Mouse (Mus musculus) lung, postnatal 0 days (tissue): ENCODE measurements around the gene Pde4d.

Experiments
- CTCF ChIP-seq: IDR thresholded peaks from 2 replicates; pipeline ENCODE4 v1.5.1; 2016; ENCODE audit warnings: antibody characterized with exemption, mild to moderate bottlenecking
- EP300 ChIP-seq: IDR thresholded peaks from 2 replicates; pipeline ENCODE4 v1.6.1; 2016; ENCODE audit warnings: antibody characterized with exemption, mild to moderate bottlenecking, control low read depth

DNA sequence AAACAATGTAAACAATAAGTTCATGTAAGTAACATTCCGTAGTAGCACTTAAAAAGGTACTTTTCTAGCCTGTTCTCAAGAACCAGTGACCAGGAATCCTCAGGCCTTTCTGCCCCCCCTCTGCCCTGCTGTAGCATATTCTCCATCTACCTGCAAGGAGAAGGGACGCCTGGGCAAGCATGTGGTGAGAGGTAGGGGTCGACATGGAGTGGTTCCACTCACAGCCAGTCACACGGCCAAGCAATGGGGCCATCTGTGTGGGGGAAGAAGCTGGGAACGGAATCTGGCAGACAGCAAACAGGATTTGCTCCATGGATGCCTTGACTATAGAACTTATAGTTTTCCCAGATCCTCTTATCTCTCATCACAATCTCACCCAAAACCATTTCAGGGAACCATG, 1277.6 kb downstream of the Pde4d start:
- TF ChIP-seq CTCF = no peak
- no peak for TF ChIP-seq EP300
